Mouse (Mus musculus) embryonic stem cell, embryonic (primary cell): Measurements from ENCODE around the gene Pck2.

Source experiments
- CTCF ChIA-PET, 4 experiments: fragments of 300-600 bp in 2 of 4; fragments of 350-600 bp in 2 of 4; sonication (Branson Sonifier 250); formaldehyde crosslinking; loops; one replicate each; lab custom pipeline; 2022; ENCODE audit warnings: inconsistent platforms in 2 of 4; lab: Charles Lee
- POLR2A ChIA-PET, 4 experiments: fragments of 300-600 bp in 2 of 4; fragments of 350-600 bp in 2 of 4; sonication (Branson Sonifier 250); formaldehyde crosslinking; loops; one replicate each; lab custom pipeline; 2022; ENCODE audit warnings: antibody characterized with exemption in 4 of 4, inconsistent platforms in 1 of 4; lab: Charles Lee

The Pck2 gene

GRCm38 (mm10) chr14:55540067-55540786, at the start of gene Pck2:
Pck2 (plus strand) TSS chr14:55540266.
- ChIA-PET CTCF (interaction anchor here in 3 of 4 experiments (0.5 to 2.4 kb wide), 14 partner anchors 8 to 525 kb away, joined by 3 to 9 read pairs (median 4); partner anchors contain the start of genes A730061H03Rik (in 1 of the 3), Dcaf11 (in 1 of the 3), Dhrs4 (in 1 of the 3) and Fitm1 (in 1 of the 3)), POLR2A (interaction anchor here (0.5 to 8.1 kb wide), 81 partner anchors 8 to 835 kb away, joined by 3 to 96 read pairs (median 4); partner anchors contain the start of genes A730061H03Rik (in 3 of the 4), Dcaf11 (in 3 of the 4), Emc9 (in 3 of the 4) and Carmil3 (in 2 of the 4))

GRCm38 (mm10) chr14:55490361-55491201, 49.5 kb upstream of the Pck2 start, which contains the start of gene Carmil3:
Carmil3 (plus strand) TSS chr14:55490651.
- POLR2A ChIA-PET = interaction anchor here (0.6 to 2.9 kb wide), 34 partner anchors 8 to 534 kb away, joined by 3 to 25 read pairs (median 4); partner anchors contain the start of genes Dhrs4 (in 3 of the 4), Pck2 (in 3 of the 4), A730061H03Rik (in 2 of the 4) and Dcaf11 (in 2 of the 4)
- CTCF ChIA-PET = interaction anchor here (0.5 to 3.2 kb wide), 20 partner anchors 9 to 453 kb away, joined by 3 to 37 read pairs (median 3); partner anchors contain the start of genes Dhrs4 (in 4 of the 4) and A730061H03Rik (in 1 of the 4)

GRCm38 (mm10) chr14:55491291-55491833, 48.7 kb upstream of the Pck2 start:
- POLR2A ChIA-PET = interaction anchor here (0.6 to 2.9 kb wide), 31 partner anchors 9 to 868 kb away, joined by 3 to 25 read pairs (median 4); partner anchors contain the start of genes Dhrs4 (in 3 of the 4), Pck2 (in 3 of the 4), A730061H03Rik (in 2 of the 4) and Dcaf11 (in 2 of the 4)
- CTCF ChIA-PET = interaction anchor here (0.5 to 3.2 kb wide), 24 partner anchors 8 to 837 kb away, joined by 3 to 37 read pairs (median 3); partner anchors contain the start of genes Dhrs4 (in 4 of the 4), A730061H03Rik (in 1 of the 4) and Ripk3 (in 1 of the 4)

GRCm38 (mm10) chr14:55492103-55492502, 48.0 kb upstream of the Pck2 start:
- POLR2A ChIA-PET = interaction anchor here in 3 of 4 experiments (0.6 to 2.9 kb wide), 18 partner anchors 10 to 323 kb away, joined by 3 to 25 read pairs (median 5); partner anchors contain the start of genes Dhrs4 (in 3 of the 3), A730061H03Rik (in 2 of the 3), Dcaf11 (in 2 of the 3) and Pck2 (in 2 of the 3)
- CTCF ChIA-PET = interaction anchor here (0.6 to 3.2 kb wide), 12 partner anchors 9 to 838 kb away, joined by 3 to 37 read pairs (median 4); partner anchors contain the start of genes Dhrs4 (in 3 of the 4) and Ripk3 (in 1 of the 4)

GRCm38 (mm10) chr14:55495509-55496240, 44.4 kb upstream of the Pck2 start:
- ChIA-PET CTCF (interaction anchor here in 3 of 4 experiments (0.7 to 2.6 kb wide), 6 partner anchors 17 to 376 kb away, joined by 3 to 8 read pairs (median 4); partner anchors contain the start of gene Dhrs4 (in 1 of the 3)), POLR2A (interaction anchor here in 1 of 4 experiments (1.2 kb wide), 1 partner anchor 9 kb away, joined by 3 read pairs; no protein-coding TSS in a partner anchor)

GRCm38 (mm10) chr14:55496761-55497448, 43.2 kb upstream of the Pck2 start:
- CTCF ChIA-PET = interaction anchor here (0.5 to 2.0 kb wide), 99 partner anchors 8 to 1084 kb away, joined by 3 to 31 read pairs (median 4); partner anchors contain the start of genes Cpne6 (in 4 of the 4), Dhrs4 (in 4 of the 4), A730061H03Rik (in 3 of the 4) and Dcaf11 (in 3 of the 4)

GRCm38 (mm10) chr14:55497449-55497821, 42.6 kb upstream of the Pck2 start:
- ChIA-PET POLR2A (interaction anchor here (0.5 to 2.0 kb wide), 24 partner anchors 10 to 1088 kb away, joined by 3 to 10 read pairs (median 4); partner anchors contain the start of genes Dhrs4 (in 2 of the 4), Pck2 (in 2 of the 4), A730061H03Rik (in 1 of the 4) and Ngdn (in 1 of the 4)), CTCF (interaction anchor here (0.5 to 2.0 kb wide), 89 partner anchors 8 to 817 kb away, joined by 3 to 31 read pairs (median 4); partner anchors contain the start of genes Cpne6 (in 4 of the 4), Dhrs4 (in 4 of the 4), A730061H03Rik (in 3 of the 4) and Dcaf11 (in 3 of the 4))

More at GRCm38 (mm10) chr14:55496761-55497448, 43.2 kb upstream of the Pck2 start:
- POLR2A ChIA-PET = interaction anchor here (0.5 to 2.0 kb wide), 24 partner anchors 11 to 1087 kb away, joined by 3 to 10 read pairs (median 4); partner anchors contain the start of genes Dhrs4 (in 2 of the 4), Pck2 (in 2 of the 4), A730061H03Rik (in 1 of the 4) and Ngdn (in 1 of the 4)

GRCm38 (mm10) chr14:55505612-55506011, 34.5 kb upstream of the Pck2 start:
- CTCF ChIA-PET = interaction anchor here in 2 of 4 experiments (0.6 to 1.1 kb wide), 3 partner anchors 8 to 292 kb away, joined by 3 to 9 read pairs (median 5); no protein-coding TSS in a partner anchor
- POLR2A ChIA-PET = interaction anchor here in 1 of 4 experiments (0.6 to 0.8 kb wide), 2 partner anchors 19 to 55 kb away, joined by 3 read pairs; partner anchors contain the start of genes A730061H03Rik and Nrl

GRCm38 (mm10) chr14:55507801-55508200, 32.3 kb upstream of the Pck2 start:
- ChIA-PET CTCF (interaction anchor here in 1 of 4 experiments (0.9 kb wide), 2 partner anchors 11 to 50 kb away, joined by 3 to 4 read pairs; no protein-coding TSS in a partner anchor), POLR2A (interaction anchor here in 2 of 4 experiments (0.5 to 1.7 kb wide), 2 partner anchors 10 to 11 kb away, joined by 3 to 5 read pairs; no protein-coding TSS in a partner anchor)

- ChIA-PET CTCF (interaction anchor here in 3 of 4 experiments (0.5 to 2.8 kb wide), 4 partner anchors 12 to 365 kb away, joined by 3 to 14 read pairs (median 3); no protein-coding TSS in a partner anchor), POLR2A (interaction anchor here in 2 of 4 experiments (0.7 to 1.8 kb wide), 2 partner anchors 18 to 657 kb away, joined by 3 to 5 read pairs; partner anchors contain the start of gene Carmil3 (in 1 of the 2))
Measured at GRCm38 (mm10) chr14:55509540-55509939, 30.5 kb upstream of the Pck2 start.

GRCm38 (mm10) chr14:55510125-55510731, 29.8 kb upstream of the Pck2 start, which contains the start of gene Cpne6:
Cpne6 (plus strand) TSS chr14:55510445.
- CTCF ChIA-PET = interaction anchor here (0.5 to 2.8 kb wide), 8 partner anchors 10 to 686 kb away, joined by 3 to 14 read pairs (median 3); no protein-coding TSS in a partner anchor
- POLR2A ChIA-PET = interaction anchor here in 3 of 4 experiments (0.6 to 1.8 kb wide), 5 partner anchors 9 to 657 kb away, joined by 3 to 6 read pairs (median 5); partner anchors contain the start of genes Carmil3 (in 1 of the 3) and Pck2 (in 1 of the 3)

GRCm38 (mm10) chr14:55511037-55511436, 29.0 kb upstream of the Pck2 start:
- ChIA-PET CTCF (interaction anchor here in 3 of 4 experiments (0.6 to 2.8 kb wide), 5 partner anchors 9 to 686 kb away, joined by 3 to 14 read pairs (median 4); no protein-coding TSS in a partner anchor), POLR2A (interaction anchor here in 2 of 4 experiments (0.5 to 1.2 kb wide), 7 partner anchors 9 to 248 kb away, joined by 3 to 6 read pairs (median 3); partner anchors contain the start of genes Pck2 (in 2 of the 2), Dhrs1 (in 1 of the 2), Dhrs4 (in 1 of the 2) and Nop9 (in 1 of the 2))

GRCm38 (mm10) chr14:55513927-55514326, 26.1 kb upstream of the Pck2 start:
- ChIA-PET POLR2A (interaction anchor here in 1 of 4 experiments (1.0 kb wide), 1 partner anchor 11 kb away, joined by 3 read pairs; the partner anchor contains the start of gene Nrl), CTCF (interaction anchor here in 3 of 4 experiments (0.5 to 1.4 kb wide), 4 partner anchors 8 to 17 kb away, joined by 3 to 9 read pairs (median 6); no protein-coding TSS in a partner anchor)
